Mouse (Mus musculus) embryo, embryonic 9.5 days (tissue): ENCODE results near the gene Rere.

ENCODE experiments used
- DNase-seq: peaks from one replicate; pipeline ENCODE4 v3.0.0-alpha.2; 2017; ENCODE audit errors: extremely low spot score

Gene Rere

GRCm38 (mm10) chr4:150426098-150426879 is 144.8 kb downstream of the Rere start:
- DNase-seq = peak; percentile 32

- DNase-seq = no peak
Observed at GRCm38 (mm10) chr4:150426880-150427476, 145.5 kb downstream of the Rere start.

- no peak for DNase-seq
Observed at GRCm38 (mm10) chr4:150428762-150429161, 147.3 kb downstream of the Rere start.

- no peak for DNase-seq
Observed at GRCm38 (mm10) chr4:150433827-150434574, 152.6 kb downstream of the Rere start.

- no peak for DNase-seq
Observed at GRCm38 (mm10) chr4:150435590-150435989, 154.1 kb downstream of the Rere start.

- DNase-seq = no peak
Observed at GRCm38 (mm10) chr4:150438621-150439020, 157.2 kb downstream of the Rere start.

- no peak for DNase-seq
Observed at GRCm38 (mm10) chr4:150441931-150442330, 160.5 kb downstream of the Rere start.

- no peak for DNase-seq
Observed at GRCm38 (mm10) chr4:150444068-150444467, 162.6 kb downstream of the Rere start.

GRCm38 (mm10) chr4:150446617-150447016 is 165.2 kb downstream of the Rere start:
- no peak for DNase-seq

- DNase-seq = no peak
Observed at GRCm38 (mm10) chr4:150447517-150447916, 166.1 kb downstream of the Rere start.

GRCm38 (mm10) chr4:150448433-150448832 is 167.0 kb downstream of the Rere start:
- DNase-seq = no peak

- no peak for DNase-seq
Observed at GRCm38 (mm10) chr4:150450081-150450691, 168.7 kb downstream of the Rere start.

- no peak for DNase-seq
Observed at GRCm38 (mm10) chr4:150452155-150452847, 170.9 kb downstream of the Rere start.

- no peak for DNase-seq
Observed at GRCm38 (mm10) chr4:150454571-150455306, 173.3 kb downstream of the Rere start.

- no peak for DNase-seq
Observed at GRCm38 (mm10) chr4:150455750-150456149, 174.3 kb downstream of the Rere start.

- no peak for DNase-seq
Observed at GRCm38 (mm10) chr4:150456452-150456851, 175.0 kb downstream of the Rere start.

GRCm38 (mm10) chr4:150456886-150457285 is 175.4 kb downstream of the Rere start:
- no peak for DNase-seq

GRCm38 (mm10) chr4:150457353-150457752 is 175.9 kb downstream of the Rere start:
- DNase-seq = no peak

- no peak for DNase-seq
Observed at GRCm38 (mm10) chr4:150457771-150458170, 176.3 kb downstream of the Rere start.

GRCm38 (mm10) chr4:150459022-150459794 is 177.8 kb downstream of the Rere start:
- DNase-seq = no peak
